ENCODE assay signal across 12 mouse cellular contexts in the genomic region with DNA sequence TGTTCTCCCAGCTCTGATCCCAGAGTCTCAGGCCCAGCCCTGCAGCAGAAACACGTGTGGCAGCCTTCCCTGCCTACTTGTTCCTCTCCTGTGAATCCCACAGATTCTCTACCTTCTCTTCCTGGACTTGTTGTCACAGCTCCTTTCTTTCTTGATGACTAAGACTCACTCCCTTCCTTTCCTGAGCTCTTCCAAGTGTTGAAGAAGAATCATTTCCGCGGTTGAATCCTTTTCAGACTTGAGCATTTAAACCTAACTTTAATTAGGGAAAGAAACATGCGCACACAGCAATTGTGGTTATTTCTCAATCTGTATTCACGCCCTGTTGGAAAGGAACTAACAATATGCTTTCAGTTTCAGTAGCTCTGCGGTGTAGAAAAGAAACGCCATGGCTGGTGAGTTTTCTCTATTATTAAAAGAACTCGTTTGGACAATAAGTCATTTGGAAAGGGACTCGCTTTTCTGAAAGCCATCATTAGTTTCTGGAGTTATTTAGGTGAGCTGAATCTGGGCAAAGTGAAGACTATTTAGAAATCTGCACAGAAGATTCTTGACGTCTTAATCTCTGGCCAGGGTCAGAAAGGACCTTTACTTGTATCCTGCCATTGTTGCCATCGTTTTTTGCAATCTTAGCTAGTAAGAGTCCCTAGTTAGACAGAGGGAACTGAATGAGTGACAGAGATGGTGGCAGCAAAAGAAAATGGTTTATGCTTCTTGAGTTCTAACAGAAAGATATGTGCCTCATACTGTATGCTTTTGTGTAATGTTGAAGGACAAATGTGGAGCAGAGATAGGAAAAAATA. TPM values are rescaled to one million over a fixed set of nuclear protein-coding genes. Genes with fewer than 3 reads are reported as not detected.
DNase-seq lines count a peak whose midpoint lies in the region; TF ChIP-seq lines count a peak whose summit lies in the region.
"Had no signal": no experiment of that assay in that cellular context is flagged by ENCODE, and none has a peak within 500 bp of the region (broad histone marks: within the 10 kb centered on the region; RNA-seq: fewer than 3 reads in every experiment).

A gene (plus strand): TSS at position 189 of the 803 bp plus-strand sequence.

- no peak for TF ChIP-seq CTCF in heart, adult 2 months (IDR thresholded peaks at IDR 0.05)
- TF ChIP-seq CTCF in bone marrow macrophage, adult 2 months (IDR thresholded peaks at IDR 0.05; ENCODE audit: low read depth, low read length), result no peak

- DNase-seq in heart, adult 2 months, result no peak
- DNase-seq in heart, postnatal 10 days, result no peak
- DNase-seq in 416B (ENCODE audit: low read depth), result peak; percentile 29
- no peak for DNase-seq in ovary, postnatal 10 days (ENCODE audit: low spot score)
- no peak for DNase-seq in thymus, postnatal 25 days
- no peak for DNase-seq in adrenal gland, postnatal 10 days
- DNase-seq: adrenal gland, postnatal 14 days; kidney, adult 18-20 months had no signal

- no peaks in the 10 kb centered on the region for H3K36me3 ChIP-seq in heart, adult 2 months (ENCODE audit: control insufficient read depth, insufficient read depth, low read length)
- H3K36me3 ChIP-seq in megakaryocyte, embryonic 14.5 days (replicated peaks; ENCODE audit: low read length), result no peaks in the 10 kb centered on the region
- H3K36me3 ChIP-seq: heart, embryonic 12.5 days had no signal

- no peaks in the 10 kb centered on the region for H3K79me2 ChIP-seq in heart, adult 2 months (replicated peaks; ENCODE audit: control insufficient read depth, insufficient read depth, low read length)

- no peaks in the 10 kb centered on the region for H3K27me3 ChIP-seq in heart, adult 2 months (ENCODE audit: control insufficient read depth, insufficient read depth, low read length)
- H3K27me3 ChIP-seq in megakaryocyte, embryonic 14.5 days (replicated peaks), result no peaks in the 10 kb centered on the region
- H3K27me3 ChIP-seq: forebrain, embryonic 13.5 days; heart, embryonic 12.5 days had no signal

- no peaks in the 10 kb centered on the region for H3K9me3 ChIP-seq in megakaryocyte, embryonic 14.5 days
- H3K9me3 ChIP-seq: forebrain, embryonic 13.5 days; heart, embryonic 12.5 days had no signal

- intact Hi-C loops in heart, adult 2 months (cut with DNase I), result no loop called here
- intact Hi-C loops in heart, postnatal 10 days (cut with DNase I), result no loop called here

- peak within 1 kb of the TSS; percentile 43 for H3K27ac ChIP-seq in heart, adult 2 months
- peak within 1 kb of the TSS; percentile 90 for H3K27ac ChIP-seq in bone marrow macrophage, adult 2 months (ENCODE audit: insufficient read depth, low read depth, low read length)
- H3K27ac ChIP-seq: forebrain, embryonic 13.5 days had no signal

- 54% methylated on average over 11 of the region's 11 CpGs for WGBS in heart, adult 2 months

- TF ChIP-seq EP300 in heart, adult 2 months (IDR thresholded peaks at IDR 0.05; ENCODE audit: insufficient read depth, low read depth, low read length), result no peak

- H3K4me1 ChIP-seq in heart, adult 2 months (ENCODE audit: control insufficient read depth, insufficient read depth, low read length), result no peaks in the 10 kb centered on the region; the same call in 1 of the 2 replicates
- peaks cover 3% of the 10 kb centered on the region for H3K4me1 ChIP-seq in bone marrow macrophage, adult 2 months (ENCODE audit: control insufficient read depth, insufficient read depth, low read length)
- peaks cover 9% of the 10 kb centered on the region for H3K4me1 ChIP-seq in megakaryocyte, embryonic 14.5 days
- H3K4me1 ChIP-seq: forebrain, embryonic 13.5 days; heart, embryonic 12.5 days had no signal

- no peak for TF ChIP-seq POLR2A in heart, adult 2 months (IDR thresholded peaks at IDR 0.05; ENCODE audit: insufficient read depth, low read depth, low read length)
- TF ChIP-seq POLR2A in bone marrow macrophage, adult 2 months (IDR thresholded peaks at IDR 0.05; ENCODE audit: borderline replicate concordance, low read depth, low read length), result no peak

- 0 out of 2 replicates have a peak within 1 kb of the TSS, but pooled peaks have one; percentile 9 for H3K4me3 ChIP-seq in heart, adult 2 months
- H3K4me3 ChIP-seq in bone marrow macrophage, adult 2 months (ENCODE audit: insufficient read depth, low read length), result peak within 1 kb of the TSS; percentile 62
- H3K4me3 ChIP-seq in megakaryocyte, embryonic 14.5 days (replicated peaks), result peak within 1 kb of the TSS; percentile 72
- H3K4me3 ChIP-seq: forebrain, embryonic 13.5 days; heart, embryonic 12.5 days had no signal

- H3K9ac ChIP-seq in heart, adult 2 months (ENCODE audit: low read depth, low read length), result no peak within 1 kb of the TSS
- H3K9ac ChIP-seq: forebrain, embryonic 13.5 days; heart, embryonic 12.5 days had no signal

RNA-seq across cellular contexts. Expression of the gene that starts here (rescaled TPM):
- total RNA-seq in heart, adult 2 months (2021), result 1 to 10 TPM in 1 of 2 experiments, under 1 TPM in 1; 0.93 to 1.4 TPM
- 0.39 and 1.1 TPM in 2 replicates for polyA plus RNA-seq in heart, adult 2 months (2012; rRNA removed)
- total RNA-seq in heart, postnatal 10 days (2021), result under 1 TPM; 0.52 to 0.62 TPM
- 135 TPM in 2 replicates for polyA plus RNA-seq in bone marrow macrophage, adult 2 months (2012; ENCODE audit: insufficient read depth, insufficient read length, missing spikeins)
- 1.1 TPM in 1 of 2 replicates, not detected in the other for polyA plus RNA-seq in megakaryocyte, embryonic 14.5 days (2012; ENCODE audit: insufficient read depth, low replicate concordance)
- total RNA-seq in adrenal gland, postnatal 10 days (2021), result 1 to 10 TPM; 2.4 to 3.3 TPM

Comparison
In these comparisons a context has a peak if more than half of its experiments do, and no peak if none do; other contexts are left out.
1. RNA of the gene that starts here (polyA plus RNA-seq): 135 TPM in bone marrow macrophage, adult 2 months; 1.1 TPM in megakaryocyte, embryonic 14.5 days and 0.39 to 1.1 TPM in heart, adult 2 months; every median in the first group is over 10 times any median in the second.
2. H3K4me3 ChIP-seq: peak in every context shown above with its lines; median percentile 72 in megakaryocyte, embryonic 14.5 days; 62 in bone marrow macrophage, adult 2 months; 9 in heart, adult 2 months.